Mouse (Mus musculus) lung, postnatal 0 days (tissue): ENCODE data around the gene Hoxc8.

Source experiments
- CTCF ChIP-seq: IDR thresholded peaks from 2 replicates; pipeline ENCODE4 v1.5.1; 2016; ENCODE audit warnings: antibody characterized with exemption, mild to moderate bottlenecking
- EP300 ChIP-seq: IDR thresholded peaks from 2 replicates; pipeline ENCODE4 v1.6.1; 2016; ENCODE audit warnings: antibody characterized with exemption, mild to moderate bottlenecking, control low read depth

DNA sequence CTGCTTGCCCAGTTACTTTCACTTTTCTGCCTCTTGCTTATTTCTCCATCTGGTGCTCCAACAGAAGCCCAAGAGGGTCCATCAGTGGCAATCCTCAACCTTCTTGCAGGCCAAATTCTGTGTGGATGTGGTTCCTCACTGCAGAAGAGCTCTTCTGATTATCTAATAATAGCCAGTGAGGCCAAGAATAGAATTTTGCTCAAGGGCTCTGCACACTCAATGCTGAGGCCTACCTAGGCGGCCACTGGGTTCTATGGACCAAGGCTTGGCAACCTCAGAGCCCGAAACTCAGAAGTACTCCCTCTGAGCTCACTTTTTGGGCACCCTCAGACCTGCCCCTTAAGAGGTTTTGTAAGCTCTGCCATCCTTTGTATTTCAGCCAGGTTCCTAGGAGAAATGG lies 11.0 kb downstream of the Hoxc8 start:
- no peak for TF ChIP-seq CTCF
- TF ChIP-seq EP300 = no peak
